Mouse (Mus musculus) midbrain, postnatal 0 days (tissue): ENCODE measurements at regions not wholly inside any gene's neighbourhood (a gene's known extent, or its start where the extent isn't known, plus 50 kb on each side); places are given as distances from the start of the nearest gene placed in this dataset.

Experiments used
- ATAC-seq: fragments of 200-750 bp; cut with Nextera tagmentation; 2 replicates; pipeline ENCODE4 v1.8.0; 2017; ENCODE audit warnings: moderate number of reproducible peaks, mild to moderate bottlenecking, moderate TSS enrichment, moderate library complexity; ENCODE audit not compliant: low FRiP score
- DNase-seq: peaks from one replicate; pipeline ENCODE4 v3.0.0-alpha.2; 2015; ENCODE audit warnings: low spot score
- H3K27ac ChIP-seq: fragments of 300-500 bp; sonication (generic); 2 replicates; pipeline ENCODE4 v1.5.1; 2014; ENCODE audit warnings: low read depth, mild to moderate bottlenecking, low read length, mixed read lengths
- H3K27me3 ChIP-seq: fragments of 300-500 bp; sonication (generic); 2 replicates; pipeline ENCODE4 v1.6.1; 2014; ENCODE audit warnings: low read length, control low read depth, mixed read lengths; ENCODE audit not compliant: insufficient read depth
- H3K36me3 ChIP-seq: fragments of 300-500 bp; sonication (generic); 2 replicates; pipeline ENCODE4 v1.6.1; 2014; ENCODE audit warnings: low read length, control low read depth, mixed read lengths; ENCODE audit not compliant: insufficient read depth
- H3K4me1 ChIP-seq: fragments of 300-500 bp; sonication (generic); 2 replicates; pipeline ENCODE4 v1.6.1; 2014; ENCODE audit warnings: mild to moderate bottlenecking, control low read depth, antibody characterized with exemption, low read length, mixed read lengths; ENCODE audit not compliant: insufficient read depth
- H3K4me2 ChIP-seq: fragments of 300-500 bp; sonication (generic); 2 replicates; pipeline ENCODE4 v1.6.1; 2014; ENCODE audit warnings: low read depth, mild to moderate bottlenecking, low read length, mixed read lengths; ENCODE audit not compliant: poor library complexity, severe bottlenecking
- H3K4me3 ChIP-seq: fragments of 300-500 bp; sonication (generic); 2 replicates; pipeline ENCODE4 v1.5.1; 2014; ENCODE audit warnings: low read depth, mild to moderate bottlenecking, low read length, moderate library complexity
- H3K9ac ChIP-seq: fragments of 300-500 bp; sonication (generic); replicated peaks from 2 replicates; pipeline ENCODE4 v1.6.1; 2014; ENCODE audit warnings: mild to moderate bottlenecking, low read length, moderate library complexity, mixed read lengths; ENCODE audit not compliant: poor library complexity, severe bottlenecking
- H3K9me3 ChIP-seq: fragments of 300-500 bp; sonication (generic); 2 replicates; pipeline ENCODE4 v1.6.1; 2016; ENCODE audit warnings: low read length, control low read depth
- CTCF ChIP-seq: IDR thresholded peaks from 2 replicates; pipeline ENCODE4 v1.5.1; 2016; ENCODE audit warnings: antibody characterized with exemption, mild to moderate bottlenecking
- whole genome bisulfite sequencing: fragments of 180-500 bp; shearing (Covaris S2); extraction: QIAGEN DNeasy Blood & Tissue Kit; methylation state at CpG from one replicate; pipeline ENCODE4 v1.1.7; 2014; 5-methylcytosine and 5-hydroxymethylcytosine counted together

DNA sequence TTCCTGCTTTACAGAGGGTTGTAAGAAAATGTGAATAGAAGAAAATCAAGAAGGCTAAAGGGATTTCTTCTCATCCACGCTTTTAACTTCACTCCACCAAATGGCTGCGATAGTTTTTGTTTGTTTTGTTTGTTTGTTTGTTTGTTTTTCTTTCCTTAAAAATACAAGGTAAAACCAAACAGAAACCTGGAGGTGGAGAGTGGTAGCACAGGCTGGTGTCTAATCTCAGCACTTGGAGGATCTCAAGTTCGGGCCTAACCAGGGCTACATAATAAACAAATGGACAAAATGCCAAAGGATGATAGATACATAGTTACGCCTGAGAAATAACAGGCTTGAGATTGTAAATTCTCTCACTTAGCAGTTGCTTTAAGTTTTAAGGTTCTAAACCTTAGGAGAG lies 50.8 kb upstream of the Mboat1 start:
- no peaks in the 10 kb centered on the region for H3K27me3 ChIP-seq
- no peak overlapping the region for H3K4me3 ChIP-seq
- WGBS = 66% methylated on average over 4 of the region's 4 CpGs
- no peaks in the 10 kb centered on the region for H3K36me3 ChIP-seq
- H3K9ac ChIP-seq = no peak overlapping the region
- no peak for TF ChIP-seq CTCF
- no peak overlapping the region for H3K4me2 ChIP-seq
- ATAC-seq (peak; percentile 59; the same call in 1 of the 2 replicates), DNase-seq (peak; percentile 22)
- 0 out of 2 replicates have a peak overlapping the region, but pooled peaks have one; percentile 12 for H3K27ac ChIP-seq
- H3K9me3 ChIP-seq = no peaks in the 10 kb centered on the region
- no peaks in the 10 kb centered on the region for H3K4me1 ChIP-seq

DNA sequence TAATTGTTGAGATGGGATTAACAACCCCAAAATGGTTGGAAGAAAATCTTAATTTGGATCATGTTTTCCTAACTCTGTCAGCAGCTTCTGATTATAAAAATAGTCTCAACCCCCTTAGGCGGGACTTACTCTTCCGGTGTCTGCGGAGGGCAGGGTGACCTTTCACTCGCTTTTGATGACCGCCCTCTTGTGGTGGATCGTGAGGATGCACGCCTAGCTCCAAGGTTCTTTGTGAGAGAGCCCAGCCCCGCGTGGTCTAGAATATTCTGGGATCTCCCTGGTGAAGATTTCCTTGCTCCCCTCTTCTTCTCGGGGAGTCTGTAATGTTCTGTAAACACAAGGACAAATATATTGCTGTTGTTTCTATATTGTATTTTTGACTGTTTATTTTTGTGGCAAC lies 51.3 kb upstream of the Mboat1 start:
- ATAC-seq = peak; percentile 91
- no peaks in the 10 kb centered on the region for H3K36me3 ChIP-seq
- no peaks in the 10 kb centered on the region for H3K4me1 ChIP-seq
- peak; percentile 92 for TF ChIP-seq CTCF
- DNase-seq = peak; percentile 93
- no peaks in the 10 kb centered on the region for H3K27me3 ChIP-seq
- no peak overlapping the region for H3K9ac ChIP-seq
- no peak overlapping the region for H3K4me3 ChIP-seq
- no peak overlapping the region; the same call in 1 of the 2 replicates for H3K4me2 ChIP-seq
- H3K9me3 ChIP-seq = no peaks in the 10 kb centered on the region
- WGBS = under 1% methylated on average over 10 of the region's 10 CpGs
- 0 out of 2 replicates have a peak overlapping the region, but pooled peaks have one; percentile 12 for H3K27ac ChIP-seq

DNA sequence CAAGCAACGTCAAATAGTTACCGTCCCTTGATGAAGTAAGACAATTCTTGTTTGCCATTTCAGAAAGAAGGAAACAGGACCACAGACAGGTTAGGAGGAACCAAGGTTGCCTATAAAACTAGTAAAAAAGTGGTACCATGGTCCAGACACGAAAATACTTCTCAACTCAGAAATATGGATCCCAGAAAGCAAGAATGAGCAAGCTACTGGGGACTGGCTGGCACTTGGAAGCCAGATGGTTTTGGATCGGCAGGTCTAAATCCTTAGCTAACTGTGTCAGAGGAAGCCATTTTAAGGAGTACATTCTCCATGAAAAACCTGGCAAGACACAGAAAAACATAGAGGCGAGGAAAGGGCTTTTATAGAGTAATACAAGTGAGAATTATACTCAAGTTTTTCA lies 51.9 kb upstream of the Mboat1 start:
- DNase-seq (no peak), ATAC-seq (no peak)
- no peak overlapping the region for H3K4me3 ChIP-seq
- H3K36me3 ChIP-seq = no peaks in the 10 kb centered on the region
- H3K4me2 ChIP-seq = no peak overlapping the region
- no peak overlapping the region for H3K9ac ChIP-seq
- TF ChIP-seq CTCF = no peak
- H3K27me3 ChIP-seq = no peaks in the 10 kb centered on the region
- 82% methylated on average over 5 of the region's 5 CpGs for WGBS
- H3K4me1 ChIP-seq = no peaks in the 10 kb centered on the region
- no peaks in the 10 kb centered on the region for H3K9me3 ChIP-seq
- H3K27ac ChIP-seq = no peak overlapping the region

DNA sequence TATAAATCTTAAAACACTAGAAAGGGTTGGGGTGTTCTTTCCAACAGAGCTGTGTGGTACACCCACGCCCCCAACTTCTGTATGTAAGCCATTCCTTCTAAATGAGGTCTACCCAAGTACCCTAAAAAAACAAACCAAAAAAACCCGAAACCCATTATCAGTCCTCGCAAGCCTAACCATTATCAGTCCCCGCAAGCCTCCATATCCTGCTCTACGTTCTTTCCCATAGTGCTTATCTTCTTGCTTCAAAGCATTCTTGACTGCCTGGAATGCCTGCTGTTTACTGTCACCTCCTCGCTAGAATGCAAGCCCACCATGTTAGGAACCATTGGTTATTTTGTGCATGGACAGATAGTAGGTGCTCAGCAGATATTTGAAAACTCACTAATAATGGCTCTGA lies 52.3 kb upstream of the Mboat1 start:
- Histone ChIP-seq H3K4me2 (no peak overlapping the region), H3K4me3 (no peak overlapping the region), H3K9ac (no peak overlapping the region), H3K36me3 (no peaks in the 10 kb centered on the region), H3K27me3 (no peaks in the 10 kb centered on the region), H3K4me1 (no peaks in the 10 kb centered on the region), H3K27ac (no peak overlapping the region), H3K9me3 (no peaks in the 10 kb centered on the region)
- no peak for ATAC-seq
- WGBS = 92% methylated on average over 6 of the region's 6 CpGs
- no peak for TF ChIP-seq CTCF
- DNase-seq = no peak

DNA sequence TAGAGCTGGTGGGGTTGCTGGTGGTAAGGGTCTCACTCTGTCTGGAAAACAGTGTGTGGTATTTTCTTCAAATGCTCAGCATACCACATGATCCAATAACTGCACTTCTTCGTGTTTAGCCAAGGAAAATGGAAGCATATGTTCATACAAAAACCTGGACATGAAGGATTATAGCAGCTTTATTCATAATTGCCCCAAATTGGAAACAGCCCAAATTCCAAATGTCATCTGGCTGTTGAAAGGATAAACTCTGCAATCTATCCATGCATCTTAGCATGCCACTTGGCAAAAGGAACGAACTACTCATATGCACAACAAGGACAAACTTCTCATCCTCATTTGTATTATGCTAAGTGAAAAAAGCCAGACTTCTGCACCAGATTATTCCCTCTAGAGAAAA lies 53.5 kb upstream of the Mboat1 start:
- H3K9ac ChIP-seq = no peak overlapping the region
- DNase-seq (no peak), ATAC-seq (no peak)
- H3K27me3 ChIP-seq = no peaks in the 10 kb centered on the region
- no peaks in the 10 kb centered on the region for H3K36me3 ChIP-seq
- H3K4me3 ChIP-seq = no peak overlapping the region
- no peak overlapping the region for H3K4me2 ChIP-seq
- H3K9me3 ChIP-seq = no peaks in the 10 kb centered on the region
- H3K4me1 ChIP-seq = no peaks in the 10 kb centered on the region
- WGBS = 76% methylated on average over 2 of the region's 2 CpGs
- H3K27ac ChIP-seq = no peak overlapping the region
- TF ChIP-seq CTCF = no peak

DNA sequence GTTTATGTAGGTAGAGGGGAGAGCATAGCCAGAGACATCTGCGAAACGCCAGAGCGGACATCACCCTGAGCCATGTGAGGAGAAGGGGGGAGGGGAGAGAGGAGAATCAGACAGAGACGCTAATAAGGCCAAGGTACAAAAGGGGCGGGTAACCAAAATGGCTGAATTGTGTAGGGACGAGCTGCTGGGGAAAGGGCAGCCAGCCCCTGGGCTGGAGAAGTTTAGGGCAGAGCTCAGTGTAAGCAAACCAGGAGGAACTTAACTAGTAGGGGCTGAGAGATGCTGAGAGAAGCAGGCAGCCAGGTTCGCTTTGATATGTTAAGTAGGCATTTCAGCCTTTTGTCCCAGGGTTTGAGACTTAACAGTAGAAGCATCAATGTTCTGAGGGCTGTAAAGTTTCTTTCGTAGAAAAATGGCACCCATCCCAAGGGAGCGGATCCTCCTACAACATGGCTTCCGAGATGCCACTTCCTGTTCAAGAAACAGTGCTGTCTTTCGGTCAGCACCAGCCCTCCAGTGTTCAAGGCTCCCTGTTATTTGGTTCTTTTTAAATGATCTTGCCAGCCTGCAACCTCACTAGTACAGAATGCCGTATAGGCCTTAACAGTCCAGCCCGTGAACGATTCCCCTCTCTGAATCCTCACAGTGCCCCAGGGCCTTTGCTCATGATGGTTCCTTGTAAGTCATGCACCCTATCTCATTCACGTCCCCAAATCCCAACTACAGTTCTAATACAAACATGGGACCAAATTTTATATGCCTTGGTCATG lies 55.4 kb upstream of the Mboat1 start:
- Histone ChIP-seq H3K36me3 (no peaks in the 10 kb centered on the region), H3K27ac (no peak overlapping the region), H3K9me3 (no peaks in the 10 kb centered on the region), H3K4me1 (no peaks in the 10 kb centered on the region), H3K9ac (no peak overlapping the region), H3K4me3 (no peak overlapping the region), H3K27me3 (no peaks in the 10 kb centered on the region), H3K4me2 (no peak overlapping the region)
- ATAC-seq (no peak), DNase-seq (no peak)
- no peak for TF ChIP-seq CTCF
- 66% methylated on average over 15 of the region's 15 CpGs for WGBS
